Mouse (Mus musculus) thymus, postnatal 4 days (tissue): ENCODE results near the gene Gm49510.

Source experiments
- DNase-seq: peaks from one replicate; pipeline ENCODE4 v3.0.0; 2021

Gene Gm49510

GRCm38 (mm10) chr15:78948152-78948725 is 48.8 kb downstream of the Gm49510 start:
- DNase-seq, result no peak

DNA sequence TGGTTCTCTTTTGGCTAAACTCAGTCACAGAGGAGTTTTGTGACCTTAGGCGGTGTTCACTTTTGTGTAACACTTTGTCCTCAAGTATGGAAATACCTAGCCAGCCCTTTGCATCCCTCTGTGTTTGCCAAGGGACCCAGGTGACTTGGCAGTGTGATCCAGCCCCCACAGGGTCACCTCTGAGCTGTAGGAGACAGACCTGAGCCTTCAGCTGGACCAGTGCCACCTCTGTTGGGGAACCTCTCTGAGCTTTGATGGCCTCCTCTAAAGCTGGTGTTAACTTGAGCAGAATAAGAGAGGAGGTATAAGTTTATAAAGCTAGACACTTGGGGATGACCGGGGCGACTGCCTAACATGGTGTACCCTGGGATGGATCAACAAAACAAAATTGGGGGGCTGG is 49.4 kb downstream of the Gm49510 start:
- no peak for DNase-seq

DNA sequence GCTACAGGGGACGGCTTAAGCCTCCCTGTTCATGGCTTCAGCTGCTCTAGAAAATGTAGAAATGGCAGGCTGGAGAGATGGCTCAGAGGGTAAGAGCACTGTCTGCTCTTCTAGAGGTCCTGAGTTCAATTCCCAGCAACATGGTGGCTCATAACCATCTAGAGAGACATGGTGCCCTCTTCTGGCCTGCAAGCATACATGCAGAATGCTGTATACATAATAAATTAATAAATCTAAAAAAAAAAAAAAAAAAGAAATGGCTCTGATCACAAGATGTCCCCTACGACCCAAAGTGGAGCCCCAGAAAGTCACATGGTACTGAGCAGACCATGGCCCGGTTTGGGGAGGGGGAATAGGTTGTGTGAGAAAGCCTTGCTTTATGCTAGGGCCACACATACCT is 56.2 kb downstream of the Gm49510 start:
- DNase-seq, result no peak

- DNase-seq, result no peak
Observed at GRCm38 (mm10) chr15:78956351-78956750, 56.9 kb downstream of the Gm49510 start.

- no peak for DNase-seq
Observed at GRCm38 (mm10) chr15:78957021-78957420, 57.6 kb downstream of the Gm49510 start.

GRCm38 (mm10) chr15:78959537-78959936 is 60.1 kb downstream of the Gm49510 start:
- no peak for DNase-seq

GRCm38 (mm10) chr15:78960088-78960487 is 60.6 kb downstream of the Gm49510 start:
- DNase-seq, result no peak

DNA sequence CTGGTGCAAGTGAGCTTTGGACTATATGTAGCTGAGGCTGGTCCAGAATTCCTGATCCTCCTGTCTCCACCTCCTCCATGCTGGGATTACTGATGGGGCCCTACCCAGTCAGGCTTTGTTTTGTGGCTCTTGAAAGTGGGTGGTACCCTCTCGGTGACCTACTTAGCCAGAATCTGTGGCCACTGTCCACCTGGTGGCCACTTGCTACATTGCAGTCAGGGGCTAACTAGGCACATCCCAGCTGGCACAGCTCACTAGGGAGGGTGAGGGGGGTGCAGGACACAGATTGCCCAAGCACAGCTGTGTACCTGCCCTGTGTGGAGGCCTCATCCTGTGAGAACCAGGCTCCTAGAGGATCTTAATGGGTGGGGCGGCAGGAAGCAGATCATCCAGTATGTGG is 63.4 kb downstream of the Gm49510 start:
- peak; percentile 80 for DNase-seq
